ENCODE assay signal across 8 mouse cellular contexts in genomic region chr19:6934195-6934977, GRCm38 (mm10). TPM values are rescaled to one million over a fixed set of nuclear protein-coding genes. Genes with fewer than 3 reads are reported as not detected.
DNase-seq lines count a peak whose midpoint lies in the region; ATAC-seq lines count a peak whose summit lies in the region.

Kcnk4 (minus strand) TSS chr19:6934515.

- peaks cover 20% of the 10 kb centered on the region for H3K36me3 ChIP-seq in megakaryocyte, embryonic 14.5 days (replicated peaks; ENCODE audit: low read length)
- H3K36me3 ChIP-seq in limb, embryonic 11.5 days (ENCODE audit: control insufficient read depth, insufficient read depth, low read length): no peaks in the 10 kb centered on the region
- H3K36me3 ChIP-seq in stomach, embryonic 14.5 days (ENCODE audit: control insufficient read depth, insufficient read depth, low read length): no peaks in the 10 kb centered on the region

- DNase-seq in cerebellum, postnatal 25 days: peak; percentile 32 to 65
- DNase-seq in cerebellum, adult 11 months: no peak
- no peak for DNase-seq in limb, embryonic 11.5 days (ENCODE audit: low spot score)
- no peak for DNase-seq in thymus, postnatal 25 days
- no peak for DNase-seq in thymus, adult 18-20 months

- H3K27ac ChIP-seq in limb, embryonic 11.5 days (replicated peaks; ENCODE audit: low read depth, low read length): no peak within 1 kb of the TSS
- H3K27ac ChIP-seq in stomach, embryonic 14.5 days (ENCODE audit: low read length): no peak within 1 kb of the TSS

- H3K9ac ChIP-seq in limb, embryonic 11.5 days (ENCODE audit: low read length): no peak within 1 kb of the TSS
- peak within 1 kb of the TSS; percentile 30; the same call in 1 of the 2 replicates for H3K9ac ChIP-seq in stomach, embryonic 14.5 days (replicated peaks; ENCODE audit: low read depth, low read length)

- no peak for ATAC-seq in megakaryocyte, adult 5-6 weeks (ENCODE audit: poor library complexity, severe bottlenecking)
- ATAC-seq in limb, embryonic 11.5 days (ENCODE audit: insufficient number of reproducible peaks, low FRiP score, low TSS enrichment, low read depth): no peak
- no peak for ATAC-seq in stomach, embryonic 14.5 days (ENCODE audit: insufficient number of reproducible peaks, insufficient read depth, low FRiP score, low read depth)

- peak within 1 kb of the TSS; percentile 89 for H3K4me3 ChIP-seq in megakaryocyte, embryonic 14.5 days (replicated peaks)
- H3K4me3 ChIP-seq in limb, embryonic 11.5 days (ENCODE audit: low read depth, low read length): peak within 1 kb of the TSS; percentile 26
- H3K4me3 ChIP-seq in stomach, embryonic 14.5 days (ENCODE audit: low read depth, low read length): peak within 1 kb of the TSS; percentile 42

- 8% methylated on average over 23 of the region's 23 CpGs for WGBS in limb, embryonic 11.5 days
- 11% methylated on average over 23 of the region's 23 CpGs for WGBS in stomach, embryonic 14.5 days

- H3K4me1 ChIP-seq in megakaryocyte, embryonic 14.5 days: peaks cover 49% of the 10 kb centered on the region
- peaks cover 7% of the 10 kb centered on the region for H3K4me1 ChIP-seq in limb, embryonic 11.5 days (ENCODE audit: control insufficient read depth, insufficient read depth, low read length)
- H3K4me1 ChIP-seq in stomach, embryonic 14.5 days (ENCODE audit: control insufficient read depth, insufficient read depth, low read length): peaks cover 10% of the 10 kb centered on the region; the same call in 1 of the 2 replicates

- peaks cover 59% of the 10 kb centered on the region for H3K27me3 ChIP-seq in megakaryocyte, embryonic 14.5 days (replicated peaks)
- H3K27me3 ChIP-seq in limb, embryonic 11.5 days (ENCODE audit: control insufficient read depth, insufficient read depth, low read length): peaks cover 61% of the 10 kb centered on the region
- peaks cover 39% of the 10 kb centered on the region for H3K27me3 ChIP-seq in stomach, embryonic 14.5 days (ENCODE audit: control insufficient read depth, insufficient read depth, low read length)

- no peaks in the 10 kb centered on the region for H3K9me3 ChIP-seq in megakaryocyte, embryonic 14.5 days
- no peaks in the 10 kb centered on the region for H3K9me3 ChIP-seq in limb, embryonic 11.5 days (ENCODE audit: control insufficient read depth, low read length)
- no peaks in the 10 kb centered on the region for H3K9me3 ChIP-seq in stomach, embryonic 14.5 days (ENCODE audit: control insufficient read depth, low read depth, low read length)

- H3K4me2 ChIP-seq in limb, embryonic 11.5 days (ENCODE audit: low read depth, severe bottlenecking): peak within 1 kb of the TSS; percentile 33
- H3K4me2 ChIP-seq in stomach, embryonic 14.5 days (replicated peaks; ENCODE audit: low read depth, low read length): peak within 1 kb of the TSS; percentile 83

RNA-seq across cellular contexts. Expression of gene Kcnk4, which starts in this region (rescaled TPM):
- polyA plus RNA-seq in megakaryocyte, embryonic 14.5 days (2012; ENCODE audit: insufficient read depth, low replicate concordance): 0.08 TPM in 1 of 2 replicates, not detected in the other
- not detected in 2 replicates for total RNA-seq in megakaryocyte, adult 5-6 weeks (2015)
- 0.11 TPM in 1 of 2 replicates, not detected in the other for total RNA-seq in megakaryocyte, adult 5-6 weeks (2017)
- polyA plus RNA-seq in limb, embryonic 11.5 days (2014; fragmentation: Nextera tagmentation; extraction: Ambion mirVana): 0.24 and 0.31 TPM in 2 replicates
- polyA plus RNA-seq in stomach, embryonic 14.5 days (2014; fragmentation: Nextera tagmentation; extraction: Ambion mirVana): 0.35 and 0.95 TPM in 2 replicates

Comparison
In these comparisons a context has a peak if more than half of its experiments do, and no peak if none do; other contexts are left out.
1. DNase-seq: peak in cerebellum, postnatal 25 days (2 of 2); none in cerebellum, adult 11 months (single experiment), limb, embryonic 11.5 days (single experiment), thymus, postnatal 25 days (single experiment) and thymus, adult 18-20 months (0 of 2).
2. H3K4me3 ChIP-seq: peak in every context shown above with its lines; median percentile 89 in megakaryocyte, embryonic 14.5 days; 42 in stomach, embryonic 14.5 days; 26 in limb, embryonic 11.5 days.